Mouse (Mus musculus): ENCODE measurements at regions not wholly inside any gene's neighbourhood (a gene's known extent, or its start where the extent isn't known, plus 50 kb on each side); places are given as distances from the start of the nearest gene placed in this dataset.

DNA sequence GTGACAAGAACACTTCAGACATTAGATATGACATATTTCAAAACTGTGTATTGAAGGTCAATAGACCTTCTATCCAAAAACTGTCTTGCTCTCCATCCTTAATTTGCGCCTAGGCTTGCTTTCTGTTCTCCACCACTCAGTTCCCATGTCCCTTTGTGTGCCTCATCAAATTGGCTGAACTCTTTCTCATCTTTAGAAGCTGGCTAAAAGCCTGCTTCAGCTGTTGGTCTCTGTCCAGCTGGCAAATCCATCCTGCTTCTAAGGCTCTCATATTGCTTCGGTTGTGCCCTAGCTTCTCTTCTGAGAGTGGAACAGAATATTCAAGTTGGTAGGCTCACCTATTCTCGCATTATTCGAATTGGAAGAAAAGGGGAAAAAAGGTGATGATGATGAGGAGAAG, 322.6 kb upstream of the Klf12 start:
- Histone ChIP-seq H3K4me2 (no peak overlapping the region), H3K27me3 (no peaks in the 10 kb centered on the region), H3K36me3 (replicated peaks) (no peaks in the 10 kb centered on the region), H3K4me3 (replicated peaks) (no peak overlapping the region), H3K9me3 (replicated peaks) (no peaks in the 10 kb centered on the region), H3K9ac (no peak overlapping the region), H3K4me1 (replicated peaks) (no peaks in the 10 kb centered on the region), H3K27ac (replicated peaks) (no peak overlapping the region)
- no peak for ATAC-seq (ENCODE audit: insufficient read depth)
- 67% methylated on average over 4 of the region's 4 CpGs for WGBS (ENCODE audit: insufficient replicate concordance)

GRCm38 (mm10) chr14:100600886-100601451, 316.5 kb upstream of the Klf12 start:
- Histone ChIP-seq H3K27ac (replicated peaks) (no peak overlapping the region), H3K9ac (no peak overlapping the region), H3K27me3 (no peaks in the 10 kb centered on the region), H3K4me3 (replicated peaks) (no peak overlapping the region), H3K36me3 (replicated peaks) (no peaks in the 10 kb centered on the region), H3K4me1 (replicated peaks) (no peaks in the 10 kb centered on the region), H3K4me2 (no peak overlapping the region), H3K9me3 (replicated peaks) (no peaks in the 10 kb centered on the region)
- no peak for ATAC-seq (ENCODE audit: insufficient read depth)
- WGBS (ENCODE audit: insufficient replicate concordance) = 42% methylated on average over 7 of the region's 7 CpGs

- no peak for ATAC-seq (ENCODE audit: insufficient read depth)
Observed at GRCm38 (mm10) chr14:100570026-100570425, 285.5 kb upstream of the Klf12 start.

GRCm38 (mm10) chr14:100561884-100562283, 277.4 kb upstream of the Klf12 start:
- Histone ChIP-seq H3K4me1 (replicated peaks) (no peaks in the 10 kb centered on the region), H3K27ac (replicated peaks) (no peak overlapping the region), H3K9me3 (replicated peaks) (no peaks in the 10 kb centered on the region), H3K4me3 (replicated peaks) (no peak overlapping the region), H3K36me3 (replicated peaks) (no peaks in the 10 kb centered on the region), H3K27me3 (no peaks in the 10 kb centered on the region), H3K9ac (no peak overlapping the region), H3K4me2 (no peak overlapping the region)
- no peak for ATAC-seq (ENCODE audit: insufficient read depth)
- WGBS (ENCODE audit: insufficient replicate concordance) = 63% methylated on average over 3 of the region's 3 CpGs

More at GRCm38 (mm10) chr14:100570026-100570425, 285.5 kb upstream of the Klf12 start:
- Histone ChIP-seq H3K9ac (no peak overlapping the region), H3K4me3 (replicated peaks) (no peak overlapping the region), H3K4me1 (replicated peaks) (no peaks in the 10 kb centered on the region), H3K4me2 (no peak overlapping the region), H3K27ac (replicated peaks) (no peak overlapping the region), H3K9me3 (replicated peaks) (no peaks in the 10 kb centered on the region), H3K27me3 (no peaks in the 10 kb centered on the region), H3K36me3 (replicated peaks) (no peaks in the 10 kb centered on the region)

- no peak overlapping the region for H3K27ac ChIP-seq (replicated peaks)
- H3K9me3 ChIP-seq (replicated peaks) = no peaks in the 10 kb centered on the region
- no peaks in the 10 kb centered on the region for H3K4me1 ChIP-seq (replicated peaks)
- H3K36me3 ChIP-seq (replicated peaks) = no peaks in the 10 kb centered on the region
- H3K4me3 ChIP-seq (replicated peaks) = no peak overlapping the region
- H3K4me2 ChIP-seq = no peak overlapping the region
- ATAC-seq (ENCODE audit: insufficient read depth) = no peak
- H3K9ac ChIP-seq = no peak overlapping the region
- 36% methylated on average over 4 of the region's 4 CpGs for WGBS (ENCODE audit: insufficient replicate concordance)
- no peaks in the 10 kb centered on the region for H3K27me3 ChIP-seq
Observed at GRCm38 (mm10) chr14:100558378-100558777, 273.9 kb upstream of the Klf12 start.

DNA sequence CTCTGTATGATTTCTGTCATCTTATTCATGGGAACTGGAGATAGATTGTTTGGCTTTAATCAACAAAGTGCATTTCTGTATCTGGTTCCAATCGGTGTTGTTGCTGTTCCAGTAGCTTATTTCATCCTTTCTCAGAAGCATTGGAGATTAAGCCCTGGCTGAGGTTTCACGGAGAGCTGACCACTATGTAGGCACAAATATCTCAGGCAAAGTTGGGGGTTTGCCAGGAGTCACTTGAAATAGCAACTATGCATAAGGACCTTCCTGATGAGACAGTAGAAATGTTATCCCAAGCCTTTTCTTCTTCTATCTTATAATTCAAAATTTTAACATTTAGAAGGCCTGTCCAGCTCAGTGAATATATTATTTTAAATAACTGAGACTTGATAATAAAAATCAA, 268.0 kb upstream of the Klf12 start:
- Histone ChIP-seq H3K4me1 (replicated peaks) (no peaks in the 10 kb centered on the region), H3K4me2 (no peak overlapping the region), H3K27ac (replicated peaks) (no peak overlapping the region), H3K27me3 (no peaks in the 10 kb centered on the region), H3K9ac (no peak overlapping the region), H3K4me3 (replicated peaks) (no peak overlapping the region), H3K9me3 (replicated peaks) (no peaks in the 10 kb centered on the region), H3K36me3 (replicated peaks) (no peaks in the 10 kb centered on the region)
- ATAC-seq (ENCODE audit: insufficient read depth) = no peak
- WGBS (ENCODE audit: insufficient replicate concordance) = 58% methylated on average over 2 of the region's 2 CpGs

DNA sequence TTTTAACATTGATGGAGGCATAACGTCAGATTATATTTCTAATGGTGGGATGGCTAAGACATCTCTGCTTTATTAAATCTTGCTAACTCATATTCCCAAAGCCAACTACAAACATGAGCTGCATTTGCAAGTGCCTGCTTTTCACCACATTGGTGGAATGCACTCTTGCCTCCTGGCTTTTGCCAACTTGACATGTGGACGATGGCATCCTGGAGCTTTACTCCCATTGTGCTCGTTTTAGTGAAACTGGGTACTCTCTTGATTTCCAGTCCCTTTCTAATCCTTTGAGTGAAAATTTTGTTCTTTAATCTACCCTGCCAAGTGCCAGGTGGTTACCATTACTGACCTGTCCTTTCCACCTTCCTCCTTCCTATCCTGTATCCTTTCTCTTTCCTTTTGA, 265.8 kb upstream of the Klf12 start:
- Histone ChIP-seq H3K27ac (replicated peaks) (no peak overlapping the region), H3K4me3 (replicated peaks) (no peak overlapping the region), H3K9ac (no peak overlapping the region), H3K9me3 (replicated peaks) (no peaks in the 10 kb centered on the region), H3K36me3 (replicated peaks) (no peaks in the 10 kb centered on the region), H3K4me1 (replicated peaks) (no peaks in the 10 kb centered on the region), H3K4me2 (no peak overlapping the region), H3K27me3 (no peaks in the 10 kb centered on the region)
- 60% methylated on average over 3 of the region's 3 CpGs for WGBS (ENCODE audit: insufficient replicate concordance)
- no peak for ATAC-seq (ENCODE audit: insufficient read depth)

DNA sequence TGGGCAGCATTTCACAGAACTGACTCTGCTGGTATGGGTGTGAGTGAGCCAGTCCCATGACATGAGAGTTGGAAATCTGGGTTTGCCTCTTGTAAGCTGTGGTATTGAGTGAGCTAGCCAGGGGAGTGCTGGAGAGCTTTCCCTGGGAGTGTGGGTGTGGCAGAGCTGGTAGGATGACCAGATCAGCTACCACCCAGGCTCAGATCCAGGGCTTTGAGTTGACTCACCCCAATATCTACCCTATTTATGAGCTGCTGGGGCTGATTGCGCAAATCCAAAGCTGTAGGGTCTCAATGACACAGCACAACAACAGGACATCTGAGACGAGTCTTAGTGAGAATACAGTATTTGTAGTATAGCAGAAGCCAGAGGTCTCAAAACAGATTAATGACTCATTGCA, 245.7 kb upstream of the Klf12 start:
- Histone ChIP-seq H3K9me3 (replicated peaks) (no peaks in the 10 kb centered on the region), H3K36me3 (replicated peaks) (no peaks in the 10 kb centered on the region), H3K9ac (no peak overlapping the region), H3K4me3 (replicated peaks) (no peak overlapping the region), H3K4me1 (replicated peaks) (no peaks in the 10 kb centered on the region), H3K27me3 (no peaks in the 10 kb centered on the region), H3K27ac (replicated peaks) (no peak overlapping the region), H3K4me2 (no peak overlapping the region)
- ATAC-seq (ENCODE audit: insufficient read depth) = no peak
- WGBS (ENCODE audit: insufficient replicate concordance) = 57% methylated on average over 2 of the region's 2 CpGs

DNA sequence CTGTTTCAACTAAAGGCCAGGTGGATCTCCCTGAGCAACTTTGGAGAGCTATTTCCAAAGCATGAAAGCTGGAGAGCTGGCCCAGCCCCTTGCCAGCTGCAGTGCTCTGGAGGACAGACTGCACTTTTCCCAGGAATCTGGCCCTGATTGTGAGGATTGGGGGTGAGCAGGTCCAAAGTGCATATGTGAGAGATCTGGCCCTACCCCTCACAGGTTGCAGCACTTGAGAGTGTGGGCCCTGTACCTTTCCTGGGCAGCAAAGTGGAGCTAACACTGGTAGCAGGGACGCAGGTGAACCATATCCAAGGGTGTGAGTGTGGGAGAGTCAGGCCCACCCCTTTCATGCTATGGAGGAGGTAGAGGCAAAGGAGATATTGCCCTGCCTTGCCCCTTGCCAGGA, 245.3 kb upstream of the Klf12 start:
- no peaks in the 10 kb centered on the region for H3K4me1 ChIP-seq (replicated peaks)
- H3K27ac ChIP-seq (replicated peaks) = no peak overlapping the region
- no peak overlapping the region for H3K9ac ChIP-seq
- no peaks in the 10 kb centered on the region for H3K27me3 ChIP-seq
- H3K4me3 ChIP-seq (replicated peaks) = no peak overlapping the region
- H3K9me3 ChIP-seq (replicated peaks) = no peaks in the 10 kb centered on the region
- ATAC-seq (ENCODE audit: insufficient read depth) = no peak
- WGBS (ENCODE audit: insufficient replicate concordance) = 65% methylated on average over 1 of the region's 1 CpGs
- no peak overlapping the region for H3K4me2 ChIP-seq
- H3K36me3 ChIP-seq (replicated peaks) = no peaks in the 10 kb centered on the region

- Histone ChIP-seq H3K9me3 (replicated peaks) (no peaks in the 10 kb centered on the region), H3K36me3 (replicated peaks) (no peaks in the 10 kb centered on the region), H3K4me1 (replicated peaks) (no peaks in the 10 kb centered on the region), H3K9ac (no peak overlapping the region), H3K4me3 (replicated peaks) (no peak overlapping the region), H3K4me2 (no peak overlapping the region), H3K27ac (replicated peaks) (no peak overlapping the region), H3K27me3 (no peaks in the 10 kb centered on the region)
- ATAC-seq (ENCODE audit: insufficient read depth) = no peak
- WGBS (ENCODE audit: insufficient replicate concordance) = 47% methylated on average over 2 of the region's 2 CpGs
Observed at GRCm38 (mm10) chr14:100509396-100509795, 224.9 kb upstream of the Klf12 start.

DNA sequence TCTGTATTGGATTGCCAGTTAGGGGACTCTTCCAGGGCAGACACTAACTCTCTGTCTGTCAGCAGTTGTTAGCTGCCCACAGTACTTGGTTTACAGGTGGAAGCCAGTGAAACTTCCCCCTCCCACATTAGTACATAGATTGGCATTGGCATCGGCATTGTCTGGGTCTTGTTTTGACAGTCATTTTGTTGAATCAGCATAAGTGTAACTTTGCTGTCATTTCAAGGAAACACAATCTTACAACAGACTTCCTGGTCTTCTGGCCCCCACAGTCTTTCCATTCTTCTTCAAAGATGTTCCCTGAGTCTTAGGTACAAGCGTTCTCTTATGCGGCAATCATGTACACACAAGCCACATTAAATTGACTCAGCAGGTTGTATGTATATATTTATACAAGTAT, 223.6 kb upstream of the Klf12 start:
- ATAC-seq (ENCODE audit: insufficient read depth) = no peak
- Histone ChIP-seq H3K36me3 (replicated peaks) (no peaks in the 10 kb centered on the region), H3K9ac (no peak overlapping the region), H3K27me3 (no peaks in the 10 kb centered on the region), H3K4me2 (no peak overlapping the region), H3K4me3 (replicated peaks) (no peak overlapping the region), H3K4me1 (replicated peaks) (no peaks in the 10 kb centered on the region), H3K27ac (replicated peaks) (no peak overlapping the region), H3K9me3 (replicated peaks) (no peaks in the 10 kb centered on the region)
- WGBS (ENCODE audit: insufficient replicate concordance) = 63% methylated on average over 3 of the region's 3 CpGs

DNA sequence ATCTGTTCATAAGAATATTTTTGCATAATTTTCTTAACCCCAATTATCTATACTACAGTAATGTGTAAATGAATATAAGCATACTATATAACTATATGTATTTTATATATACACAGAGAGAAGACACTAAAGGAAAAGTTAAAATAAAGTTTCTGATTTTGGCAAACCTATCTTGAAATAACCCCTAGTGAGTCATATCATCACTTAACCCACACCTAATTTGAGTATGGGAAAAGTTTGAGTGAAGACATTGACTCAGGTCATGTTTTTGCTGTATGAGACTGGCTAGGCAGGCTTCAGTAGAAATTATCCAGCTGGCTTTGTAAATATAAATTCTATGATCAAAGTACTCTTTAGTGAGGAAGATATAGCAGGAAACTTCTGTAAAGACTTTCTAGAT, 223.1 kb upstream of the Klf12 start:
- Histone ChIP-seq H3K4me2 (no peak overlapping the region), H3K4me3 (replicated peaks) (no peak overlapping the region), H3K36me3 (replicated peaks) (no peaks in the 10 kb centered on the region), H3K27ac (replicated peaks) (no peak overlapping the region), H3K4me1 (replicated peaks) (no peaks in the 10 kb centered on the region), H3K27me3 (no peaks in the 10 kb centered on the region), H3K9me3 (replicated peaks) (no peaks in the 10 kb centered on the region), H3K9ac (no peak overlapping the region)
- ATAC-seq (ENCODE audit: insufficient read depth) = no peak
